Mouse (Mus musculus) limb, embryonic 11.5 days (tissue): ENCODE results near the gene Mical2. TPM values are rescaled to one million over a fixed set of nuclear protein-coding genes. Genes with fewer than 3 reads are reported as not detected.

ENCODE experiments used
- ATAC-seq: fragments of 200-750 bp; cut with Nextera tagmentation; 2 replicates; pipeline ENCODE4 v1.8.0; 2017; ENCODE audit warnings: low read depth; ENCODE audit not compliant: insufficient number of reproducible peaks, low FRiP score, low TSS enrichment
- DNase-seq: peaks from one replicate; pipeline ENCODE4 v3.0.0-alpha.2; 2015; ENCODE audit warnings: low spot score
- H3K27ac ChIP-seq: fragments of 300-500 bp; sonication (generic); replicated peaks from 2 replicates; pipeline ENCODE4 v1.5.1; 2014; ENCODE audit warnings: low read depth, mild to moderate bottlenecking, low read length
- H3K27me3 ChIP-seq: fragments of 300-500 bp; sonication (generic); 2 replicates; pipeline ENCODE4 v1.6.1; 2014; ENCODE audit warnings: mild to moderate bottlenecking, low read length, mixed read lengths; ENCODE audit not compliant: control insufficient read depth, insufficient read depth
- H3K36me3 ChIP-seq: fragments of 300-500 bp; sonication (generic); 2 replicates; pipeline ENCODE4 v1.6.1; 2014; ENCODE audit warnings: mild to moderate bottlenecking, low read length, moderate library complexity, mixed read lengths; ENCODE audit not compliant: control insufficient read depth, insufficient read depth
- H3K4me1 ChIP-seq: fragments of 300-500 bp; sonication (generic); 2 replicates; pipeline ENCODE4 v1.6.1; 2014; ENCODE audit warnings: low read length, mixed read lengths; ENCODE audit not compliant: control insufficient read depth, insufficient read depth
- H3K4me2 ChIP-seq: fragments of 300-500 bp; sonication (generic); 2 replicates; pipeline ENCODE4 v1.6.1; 2014; ENCODE audit warnings: low read depth, mild to moderate bottlenecking, moderate library complexity; ENCODE audit not compliant: severe bottlenecking
- H3K4me3 ChIP-seq: fragments of 300-500 bp; sonication (generic); 2 replicates; pipeline ENCODE4 v1.5.1; 2014; ENCODE audit warnings: low read depth, low read length
- H3K9ac ChIP-seq: fragments of 300-500 bp; sonication (generic); 2 replicates; pipeline ENCODE4 v1.6.1; 2014; ENCODE audit warnings: mild to moderate bottlenecking, low read length
- H3K9me3 ChIP-seq: fragments of 300-500 bp; sonication (generic); 2 replicates; pipeline ENCODE4 v1.6.1; 2016; ENCODE audit warnings: low read length; ENCODE audit not compliant: control insufficient read depth
- WGBS: fragments of 180-500 bp; shearing (Covaris S2); extraction: QIAGEN DNeasy Blood & Tissue Kit; methylation state at CpG from one replicate; pipeline ENCODE4 v1.1.7; 2014; 5-methylcytosine and 5-hydroxymethylcytosine counted together
- polyA plus RNA-seq: library from polyadenylated mRNA; unstranded; fragments of >200 nt; fragmentation: Nextera tagmentation; extraction: Ambion mirVana; gene quantifications from 2 replicates; pipeline ENCODE4 v1.2.1, GENCODE M21; 2014

Gene Mical2
- polyA plus RNA-seq, 1 experiment from 2014 or later, result 2.3 TPM

DNA sequence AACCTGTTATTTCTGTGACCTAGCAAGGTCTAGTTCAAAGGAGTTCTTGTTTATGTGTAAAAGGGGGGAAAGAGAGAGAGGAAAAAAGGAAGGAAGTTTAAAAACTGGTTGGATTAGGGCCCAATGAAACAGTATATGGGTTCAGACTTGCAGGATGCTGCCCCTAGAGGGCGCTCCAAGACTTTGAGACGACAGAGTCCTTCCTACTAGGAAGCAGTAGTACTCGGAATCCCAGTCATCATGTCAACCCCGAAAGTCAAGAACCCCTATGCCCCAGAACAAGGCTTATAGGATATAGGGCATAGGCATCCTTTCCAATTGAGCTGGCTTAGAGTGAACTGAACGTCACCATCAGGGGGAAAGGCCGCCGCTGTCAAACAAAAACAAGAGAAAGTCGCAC is 151.7 kb downstream of the Mical2 start:
- 46% methylated on average over 8 of the region's 8 CpGs for WGBS

DNA sequence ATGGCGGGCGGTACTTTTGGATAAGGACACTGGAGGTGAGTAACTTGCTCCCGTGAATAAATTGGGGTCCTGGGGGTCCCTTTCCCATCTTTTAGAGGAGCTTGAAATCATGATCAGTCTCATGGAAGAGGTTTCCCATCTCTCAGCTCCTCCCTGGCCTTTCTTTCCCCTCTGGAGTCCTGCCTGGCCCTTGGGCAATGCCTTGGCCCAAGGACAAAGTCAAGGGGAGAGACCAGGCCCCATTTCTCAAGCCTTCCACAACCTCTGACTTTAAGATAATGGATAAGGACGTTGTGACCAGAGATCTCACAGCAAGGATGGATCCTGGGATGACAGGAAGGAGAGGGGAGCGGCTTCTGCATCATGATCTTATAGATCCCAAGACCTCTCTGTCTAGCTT is 152.4 kb downstream of the Mical2 start:
- H3K4me1 ChIP-seq, result no peaks in the 10 kb centered on the region
- no peak overlapping the region for H3K9ac ChIP-seq
- DNase-seq (no peak), ATAC-seq (no peak)
- no peak overlapping the region for H3K27ac ChIP-seq
- H3K9me3 ChIP-seq, result no peaks in the 10 kb centered on the region
- H3K4me3 ChIP-seq, result no peak overlapping the region
- H3K4me2 ChIP-seq, result no peak overlapping the region
- no peaks in the 10 kb centered on the region for H3K36me3 ChIP-seq
- no peaks in the 10 kb centered on the region for H3K27me3 ChIP-seq
- WGBS, result 86% methylated on average over 5 of the region's 5 CpGs

More for the DNA sequence above, 151.7 kb downstream of the Mical2 start:
- Histone ChIP-seq H3K4me3 (no peak overlapping the region), H3K27me3 (no peaks in the 10 kb centered on the region), H3K9me3 (no peaks in the 10 kb centered on the region), H3K9ac (no peak overlapping the region), H3K4me1 (no peaks in the 10 kb centered on the region), H3K36me3 (no peaks in the 10 kb centered on the region), H3K27ac (no peak overlapping the region), H3K4me2 (no peak overlapping the region)
- peak; percentile 68; the same call in 1 of the 2 replicates for ATAC-seq
- DNase-seq, result peak; percentile 88

DNA sequence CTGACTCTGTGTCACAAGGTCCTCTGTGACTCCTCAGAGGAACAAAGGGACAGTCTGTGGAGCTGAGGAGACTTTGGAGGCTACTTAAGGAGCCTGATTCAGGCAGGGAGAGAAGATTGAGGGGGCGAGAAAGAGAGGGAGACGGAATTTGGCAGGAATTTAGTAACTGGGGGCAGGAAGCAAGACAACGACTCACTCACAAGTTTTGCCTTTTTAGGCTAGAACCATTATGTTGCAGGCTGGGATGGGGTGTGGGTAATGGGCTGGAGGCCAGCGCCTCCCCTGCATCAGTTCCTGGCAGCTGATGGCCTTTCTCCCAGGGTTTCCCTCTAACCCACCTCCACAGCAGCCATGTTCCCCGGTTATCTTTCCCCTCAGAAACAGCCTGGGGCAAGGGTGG is 152.8 kb downstream of the Mical2 start:
- Histone ChIP-seq H3K4me2 (no peak overlapping the region), H3K9ac (no peak overlapping the region), H3K27ac (no peak overlapping the region), H3K9me3 (no peaks in the 10 kb centered on the region), H3K27me3 (no peaks in the 10 kb centered on the region), H3K4me1 (no peaks in the 10 kb centered on the region), H3K4me3 (no peak overlapping the region), H3K36me3 (no peaks in the 10 kb centered on the region)
- 84% methylated on average over 5 of the region's 5 CpGs for WGBS
- ATAC-seq (no peak), DNase-seq (no peak)

DNA sequence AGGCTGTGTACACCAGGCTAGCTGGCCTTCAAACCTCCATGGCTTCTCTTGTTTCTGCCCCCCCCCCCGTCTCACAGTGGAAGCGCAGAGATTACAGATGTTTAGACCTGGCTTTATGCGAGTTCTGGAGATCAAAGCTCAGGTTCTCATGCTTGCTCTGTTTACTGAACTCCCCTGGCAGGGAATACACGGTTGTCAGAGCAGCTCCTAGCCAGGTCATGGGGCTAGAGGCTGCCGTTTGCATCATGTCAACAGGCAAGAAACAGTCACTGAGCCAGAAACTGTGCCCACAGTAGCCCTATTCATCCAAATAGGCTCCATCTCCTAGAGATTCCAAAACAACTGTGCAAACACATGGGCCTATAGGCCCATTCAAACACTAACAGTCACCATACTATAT is 160.9 kb downstream of the Mical2 start:
- H3K27me3 ChIP-seq, result no peaks in the 10 kb centered on the region
- H3K9me3 ChIP-seq, result no peaks in the 10 kb centered on the region
- no peak overlapping the region for H3K27ac ChIP-seq
- no peak overlapping the region for H3K4me2 ChIP-seq
- 55% methylated on average over 5 of the region's 5 CpGs for WGBS
- no peak for DNase-seq
- H3K36me3 ChIP-seq, result no peaks in the 10 kb centered on the region
- no peak overlapping the region for H3K9ac ChIP-seq
- H3K4me1 ChIP-seq, result peaks cover 20% of the 10 kb centered on the region
- no peak for ATAC-seq
- H3K4me3 ChIP-seq, result no peak overlapping the region

DNA sequence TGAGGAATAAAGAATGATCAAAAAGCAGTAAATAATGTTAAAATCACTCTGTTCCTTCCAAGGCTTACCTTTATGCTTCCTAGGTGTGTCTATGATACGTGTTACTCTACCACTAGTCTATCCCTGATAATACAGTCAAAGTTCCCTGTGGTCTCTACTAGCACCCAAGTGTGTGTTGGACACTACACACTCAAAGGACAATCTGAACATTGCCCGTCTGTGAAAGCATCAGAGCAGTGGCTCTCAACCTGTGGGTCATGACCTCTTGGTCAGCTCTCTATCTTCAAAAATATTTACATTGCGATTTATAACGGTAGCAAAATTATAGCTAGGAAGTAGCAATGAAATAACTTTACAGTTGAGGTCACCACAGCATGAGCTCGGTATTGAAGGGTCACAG is 162.2 kb downstream of the Mical2 start:
- ATAC-seq (no peak), DNase-seq (no peak)
- H3K9ac ChIP-seq, result no peak overlapping the region
- H3K27ac ChIP-seq, result no peak overlapping the region
- peaks cover 27% of the 10 kb centered on the region for H3K4me1 ChIP-seq
- H3K36me3 ChIP-seq, result no peaks in the 10 kb centered on the region
- no peaks in the 10 kb centered on the region for H3K9me3 ChIP-seq
- no peak overlapping the region for H3K4me2 ChIP-seq
- H3K27me3 ChIP-seq, result no peaks in the 10 kb centered on the region
- WGBS, result 89% methylated on average over 5 of the region's 5 CpGs
- no peak overlapping the region for H3K4me3 ChIP-seq

DNA sequence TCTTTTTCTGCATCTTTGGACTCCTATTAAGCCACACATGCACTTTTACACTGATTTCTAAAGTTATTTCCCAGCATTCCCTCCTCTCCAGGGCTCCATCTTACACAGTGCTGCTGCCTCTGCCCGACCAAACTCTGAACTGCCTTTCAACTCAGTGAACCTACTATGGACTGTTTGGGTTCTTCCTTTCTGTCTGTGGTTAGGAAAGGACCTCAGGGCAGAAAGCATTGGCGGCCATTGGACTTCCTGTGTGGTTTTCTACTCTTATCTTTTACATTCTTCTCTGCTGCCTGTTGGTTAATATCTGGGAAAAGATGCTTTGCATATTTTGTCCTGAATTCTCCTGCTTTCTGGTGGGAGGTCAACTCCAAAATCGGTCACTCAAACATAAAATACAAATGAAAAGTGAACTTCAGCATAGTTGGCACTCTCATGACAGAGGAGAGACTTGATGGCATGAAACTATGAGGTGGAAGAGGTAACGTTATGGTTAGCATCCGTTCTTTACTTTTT is 162.8 kb downstream of the Mical2 start:
- Histone ChIP-seq H3K27ac (no peak overlapping the region), H3K4me1 (peaks cover 27% of the 10 kb centered on the region)
- WGBS, result 84% methylated on average over 5 of the region's 5 CpGs

DNA sequence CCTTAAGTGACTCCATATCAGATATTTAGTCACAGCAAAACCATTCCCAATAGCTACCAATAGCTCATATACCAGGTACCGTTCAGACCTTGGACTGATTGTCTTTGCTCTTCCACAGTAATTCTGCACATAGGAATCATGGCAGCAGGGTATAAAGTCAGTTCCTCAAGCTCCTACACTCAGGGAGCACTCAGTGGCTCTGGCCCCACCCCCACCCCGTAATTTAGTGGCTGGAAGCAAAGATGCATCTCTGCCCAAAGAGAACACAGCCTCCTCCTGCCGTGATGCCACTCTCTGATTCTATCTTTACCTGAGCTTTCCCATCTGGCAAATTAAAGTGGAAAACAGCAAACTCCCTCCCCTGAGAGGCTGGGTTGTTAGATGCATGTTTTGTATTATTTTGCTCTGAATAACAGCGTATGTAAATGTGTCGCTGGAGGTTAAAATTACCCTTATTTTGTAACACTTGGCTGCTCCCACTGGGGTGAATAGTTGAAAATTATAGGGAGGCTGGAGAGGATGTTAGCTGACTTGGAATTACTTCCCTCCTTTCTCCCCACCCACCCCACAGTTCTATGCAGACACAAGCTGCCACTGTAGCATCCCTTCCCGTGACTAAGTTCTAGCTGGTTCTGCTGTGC is 164.1 kb downstream of the Mical2 start:
- DNase-seq, result no peak
- Histone ChIP-seq H3K4me2 (no peak overlapping the region; the same call in 1 of the 2 replicates), H3K9me3 (no peaks in the 10 kb centered on the region), H3K36me3 (no peaks in the 10 kb centered on the region), H3K27me3 (no peaks in the 10 kb centered on the region), H3K4me3 (no peak overlapping the region), H3K27ac (peak overlapping the region; percentile 36; the same call in 1 of the 2 replicates), H3K9ac (no peak overlapping the region), H3K4me1 (peaks cover 27% of the 10 kb centered on the region)
- ATAC-seq, result no peak
- 39% methylated on average over 6 of the region's 6 CpGs for WGBS

More for the DNA sequence above, 162.8 kb downstream of the Mical2 start:
- Histone ChIP-seq H3K36me3 (no peaks in the 10 kb centered on the region), H3K4me3 (no peak overlapping the region), H3K9me3 (no peaks in the 10 kb centered on the region), H3K4me2 (no peak overlapping the region), H3K27me3 (no peaks in the 10 kb centered on the region), H3K9ac (no peak overlapping the region)
- ATAC-seq (no peak), DNase-seq (no peak)

DNA sequence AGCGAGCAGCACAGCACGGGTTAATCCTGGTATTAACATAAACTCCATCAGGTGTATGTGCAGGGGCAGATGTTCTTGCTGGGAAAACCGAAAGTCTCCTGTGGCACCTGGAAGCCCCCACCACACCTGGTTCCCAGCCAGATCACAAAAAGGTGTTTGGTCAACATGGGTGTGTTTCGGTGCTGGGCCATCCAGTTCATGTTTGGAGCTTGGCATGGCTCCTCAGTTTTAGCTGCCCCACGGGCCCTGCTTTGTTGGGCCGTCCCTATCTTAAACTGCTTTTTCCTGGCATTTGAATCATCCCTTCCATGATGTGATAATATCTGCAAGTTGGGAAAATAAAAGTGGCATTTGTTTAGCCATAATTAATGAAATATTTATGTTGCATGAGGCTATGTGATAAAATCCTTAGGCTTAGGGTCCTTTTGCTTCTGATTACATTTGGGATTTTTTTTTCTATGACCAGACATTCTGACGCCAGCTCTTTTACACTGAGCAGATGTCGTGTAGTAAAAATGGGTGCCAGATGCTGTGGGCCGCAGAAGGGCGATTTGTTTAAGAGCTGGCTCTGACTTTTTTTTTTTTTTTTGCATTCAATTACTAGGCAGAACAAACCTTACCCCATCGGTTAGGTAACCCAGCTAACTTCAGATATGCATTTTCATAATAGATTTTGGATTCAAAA is 164.7 kb downstream of the Mical2 start:
- no peak overlapping the region for H3K4me3 ChIP-seq
- H3K27ac ChIP-seq, result peak overlapping the region; percentile 43; the same call in 1 of the 2 replicates
- ATAC-seq (no peak), DNase-seq (peak; percentile 66)
- no peaks in the 10 kb centered on the region for H3K27me3 ChIP-seq
- no peak overlapping the region for H3K9ac ChIP-seq
- no peaks in the 10 kb centered on the region for H3K9me3 ChIP-seq
- H3K36me3 ChIP-seq, result no peaks in the 10 kb centered on the region
- H3K4me1 ChIP-seq, result peaks cover 27% of the 10 kb centered on the region
- WGBS, result 12% methylated on average over 11 of the region's 11 CpGs
- H3K4me2 ChIP-seq, result 0 out of 2 replicates have a peak overlapping the region, but pooled peaks have one; percentile 11
